Mouse (Mus musculus): ENCODE results near the gene Sfrp5.

The Sfrp5 gene

DNA sequence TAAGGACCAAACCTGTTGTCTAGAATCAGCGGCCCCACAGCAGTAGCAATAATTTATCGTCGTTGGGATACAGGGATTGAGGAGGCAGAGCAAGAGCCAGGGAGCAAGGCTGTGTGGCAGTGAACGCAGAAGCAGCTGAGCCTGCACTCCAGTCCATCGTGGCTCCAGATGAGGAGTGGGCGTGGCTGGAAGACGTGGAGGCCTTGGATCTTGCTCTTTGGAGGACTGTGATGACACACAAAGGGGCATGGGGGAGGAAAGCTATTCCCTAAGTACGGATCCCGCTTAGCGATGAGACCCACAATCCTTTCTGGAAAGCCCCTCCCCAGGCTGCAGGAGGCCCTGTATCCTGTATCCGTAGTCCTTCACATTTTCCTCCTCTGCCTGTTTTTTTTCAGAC lies 4.0 kb downstream of the Sfrp5 start:
- no peak for DNase-seq (ENCODE audit: low spot score in 2 of 2)

DNA sequence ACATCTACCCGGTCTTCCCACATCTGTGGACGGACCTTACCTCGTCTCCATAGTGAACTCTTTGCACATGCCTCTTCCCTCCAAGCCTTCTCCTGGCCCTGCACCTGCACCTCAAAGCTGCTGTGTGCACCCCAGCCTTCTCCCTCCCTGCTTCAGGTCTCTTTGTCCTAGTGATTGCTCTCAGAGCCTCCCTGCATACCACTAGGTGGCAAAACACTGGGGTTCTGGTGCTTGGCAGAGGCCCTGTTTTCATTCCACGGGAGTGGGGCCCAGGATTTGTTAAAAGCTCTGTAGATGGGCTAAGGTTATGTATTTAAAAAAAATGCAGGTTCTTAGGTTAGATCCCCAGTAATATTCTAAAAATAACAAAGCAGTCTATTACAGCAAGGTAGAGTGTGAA lies 5.0 kb downstream of the Sfrp5 start:
- DNase-seq (ENCODE audit: low spot score in 2 of 2), result no peak

DNA sequence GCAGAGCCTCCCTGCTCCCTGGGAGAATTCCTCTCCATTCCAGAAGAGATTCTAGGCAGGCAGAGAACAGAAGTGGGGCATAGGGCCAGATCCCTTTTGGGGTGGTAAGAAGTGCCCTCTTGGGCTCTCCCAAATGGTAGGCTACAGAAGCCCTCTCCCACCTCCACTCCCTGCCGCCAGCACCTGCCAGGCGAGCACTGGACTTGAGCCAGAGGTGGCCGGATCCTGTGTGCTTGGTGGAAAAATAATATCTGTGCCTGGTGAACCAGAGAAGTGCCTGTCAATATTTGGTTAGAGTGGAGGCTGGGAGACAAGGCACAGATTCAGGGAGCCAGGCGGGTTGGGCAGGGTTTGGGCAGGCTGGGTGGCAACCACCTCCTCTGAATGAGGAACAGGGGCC lies 5.7 kb downstream of the Sfrp5 start:
- no peak for DNase-seq (ENCODE audit: low spot score in 2 of 2)

GRCm38 (mm10) chr19:42193311-42193710 lies 8.7 kb downstream of the Sfrp5 start:
- no peak for DNase-seq (ENCODE audit: low spot score in 2 of 2)

GRCm38 (mm10) chr19:42190494-42190893 lies 11.6 kb downstream of the Sfrp5 start:
- peak; percentile 44 to 48 for DNase-seq (ENCODE audit: low spot score in 2 of 2)

GRCm38 (mm10) chr19:42189735-42190134 lies 12.3 kb downstream of the Sfrp5 start:
- DNase-seq (ENCODE audit: low spot score in 2 of 2), result no peak

- DNase-seq (ENCODE audit: low spot score in 2 of 2), result no peak
These were observed 19.4 kb downstream of the Sfrp5 start for GRCm38 (mm10) chr19:42182673-42183072.

DNA sequence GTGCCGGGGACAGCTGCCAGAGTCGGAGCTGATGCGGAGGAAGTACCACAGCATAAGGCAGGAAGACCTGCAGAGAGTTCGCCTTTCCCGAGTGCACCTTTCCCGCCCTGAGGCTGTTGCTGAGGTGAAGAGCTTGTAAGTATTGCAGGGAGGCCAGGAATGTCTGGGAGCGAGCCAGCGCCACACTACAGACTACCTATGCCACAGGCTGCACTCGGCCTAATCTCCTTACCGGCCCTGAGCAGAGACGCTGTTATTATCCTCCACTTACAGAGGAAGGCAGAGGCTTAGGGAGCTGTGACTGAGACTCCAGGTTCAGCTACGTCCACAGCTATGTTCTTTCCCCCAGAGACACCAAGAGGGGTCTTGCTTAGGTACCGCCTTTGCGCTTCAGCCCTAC lies 22.7 kb downstream of the Sfrp5 start:
- DNase-seq (ENCODE audit: low spot score in 2 of 2), result no peak

DNA sequence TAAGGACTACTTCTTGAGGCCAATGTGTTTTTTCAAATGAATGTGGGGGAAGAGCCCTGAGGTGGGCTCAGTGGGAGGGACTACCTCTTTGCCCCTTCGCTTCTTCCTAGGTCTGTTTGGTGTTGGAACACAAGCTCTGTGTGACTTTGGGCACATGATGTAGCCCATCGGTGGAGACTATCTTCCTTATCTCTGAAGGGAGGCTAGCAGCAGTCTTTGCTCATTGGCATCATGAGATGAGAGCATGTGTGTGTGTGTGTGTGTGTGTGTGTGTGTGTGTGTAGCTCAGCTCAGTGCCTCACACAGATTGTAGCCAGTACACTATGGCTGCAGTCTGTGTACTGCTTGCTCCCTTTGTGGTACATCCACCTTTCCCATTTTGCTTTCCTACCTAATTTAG lies 24.6 kb downstream of the Sfrp5 start:
- DNase-seq (ENCODE audit: low spot score in 2 of 2), result no peak

DNA sequence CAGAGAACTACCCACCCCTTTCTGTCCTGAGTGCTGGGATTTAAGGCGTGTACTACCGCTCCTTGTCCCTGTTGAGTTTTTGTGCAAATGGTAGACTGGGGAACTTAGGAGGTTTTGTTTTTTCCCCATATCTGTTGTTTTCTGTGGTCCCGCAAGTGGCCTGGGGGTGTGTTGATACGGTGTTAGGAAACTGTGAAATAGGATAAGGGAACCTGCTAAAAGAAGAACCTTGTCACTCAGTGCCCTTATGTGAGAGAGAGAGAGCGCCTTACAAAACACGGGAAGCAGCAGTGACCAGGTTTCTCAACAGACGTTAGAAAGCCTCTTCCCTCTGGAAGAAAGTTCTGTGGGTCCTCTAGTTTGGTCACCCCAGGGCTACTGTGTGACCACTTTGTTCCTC lies 25.2 kb downstream of the Sfrp5 start:
- DNase-seq (ENCODE audit: low spot score in 2 of 2), result no peak

DNA sequence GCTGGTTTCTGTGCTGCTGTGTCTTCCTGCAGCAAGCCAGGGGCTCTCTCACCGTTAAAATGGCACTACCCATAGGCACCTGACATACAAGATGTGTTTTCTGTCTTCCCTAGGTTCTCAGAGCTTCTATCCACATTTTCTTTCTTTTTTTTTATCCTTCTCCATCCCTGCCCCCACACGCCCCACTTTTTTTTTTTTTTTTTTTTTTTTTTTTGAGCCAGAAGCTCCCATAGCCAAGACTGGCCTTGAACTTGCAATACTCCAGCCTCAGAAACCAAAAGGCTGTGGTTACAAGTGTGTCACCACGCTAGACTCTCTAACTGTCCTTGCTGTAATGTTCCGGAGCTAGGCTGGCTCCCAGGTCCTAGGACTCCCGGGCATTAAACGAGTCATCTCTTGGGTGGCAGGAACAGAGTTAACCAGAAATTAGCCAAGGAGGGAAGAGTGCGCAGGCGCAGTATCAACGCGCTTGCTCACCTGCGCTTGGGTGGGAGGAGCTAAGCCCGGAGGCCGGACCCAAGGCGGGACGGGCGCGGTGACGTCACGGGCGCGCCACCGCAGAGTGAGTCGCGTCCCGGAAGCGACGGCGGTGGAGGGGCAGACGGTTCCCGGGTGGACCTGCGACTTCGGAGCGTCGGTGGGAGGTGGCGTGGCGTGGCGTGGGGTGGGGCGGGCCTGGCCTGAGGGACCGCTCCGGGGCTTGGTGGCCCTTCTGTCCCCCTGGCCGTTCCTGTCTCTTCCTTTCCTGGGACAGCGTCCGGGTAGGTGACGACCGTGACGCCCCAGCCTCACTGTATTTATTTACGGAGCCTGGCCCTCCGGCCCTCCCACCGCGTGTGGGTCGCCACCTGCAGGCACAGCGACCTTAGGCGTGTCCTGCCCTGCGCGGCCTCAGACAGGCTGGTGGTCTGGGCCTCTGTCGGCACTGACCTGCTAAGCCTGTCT lies 31.8 kb downstream of the Sfrp5 start:
- peak; percentile 75 to 89 for DNase-seq (ENCODE audit: low spot score in 2 of 2)

- DNase-seq (ENCODE audit: low spot score in 2 of 2), result peak in 1 of 2 experiments; percentile 22
These were observed 32.6 kb downstream of the Sfrp5 start for GRCm38 (mm10) chr19:42169322-42169975.

DNA sequence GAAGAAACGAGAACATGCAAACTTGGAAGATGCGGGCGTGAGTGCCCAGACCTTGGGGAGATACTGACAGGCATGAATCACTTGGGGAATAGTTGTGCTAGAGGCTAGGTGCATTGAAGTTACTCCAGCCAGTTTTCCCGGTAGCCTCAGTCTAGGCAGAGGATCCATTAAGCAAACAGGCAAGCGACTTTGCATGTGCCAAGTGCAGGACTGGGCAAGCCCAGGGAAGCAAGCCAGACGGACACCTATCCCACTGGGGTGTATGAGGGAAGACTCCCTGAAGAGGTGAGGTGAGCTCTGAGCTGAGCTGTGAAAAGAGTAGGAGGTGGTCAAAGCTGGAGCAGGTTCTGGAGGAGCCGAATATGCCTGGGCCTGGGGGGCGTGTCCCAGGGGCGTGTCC lies 34.6 kb downstream of the Sfrp5 start:
- DNase-seq (ENCODE audit: low spot score in 2 of 2), result no peak

DNA sequence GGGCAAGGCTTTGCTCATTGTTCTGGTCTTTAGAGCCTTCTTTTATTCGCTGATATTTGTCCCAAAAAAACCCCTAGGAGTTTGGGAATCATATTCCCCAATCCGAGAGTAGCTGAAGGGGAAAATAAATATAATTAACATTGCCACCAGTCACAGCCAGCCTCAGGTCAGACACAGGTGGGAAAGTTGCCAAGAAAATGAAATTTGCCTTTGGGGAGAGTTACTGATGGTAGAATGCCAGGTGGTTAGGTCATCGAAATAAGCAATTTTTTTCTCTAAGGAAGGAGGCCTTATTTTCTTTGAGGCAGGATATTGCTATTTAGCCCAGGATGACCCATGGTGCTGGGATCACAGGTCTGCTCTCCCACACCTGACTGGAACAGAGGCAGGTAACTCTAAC lies 35.3 kb downstream of the Sfrp5 start:
- DNase-seq (ENCODE audit: low spot score in 2 of 2), result no peak

DNA sequence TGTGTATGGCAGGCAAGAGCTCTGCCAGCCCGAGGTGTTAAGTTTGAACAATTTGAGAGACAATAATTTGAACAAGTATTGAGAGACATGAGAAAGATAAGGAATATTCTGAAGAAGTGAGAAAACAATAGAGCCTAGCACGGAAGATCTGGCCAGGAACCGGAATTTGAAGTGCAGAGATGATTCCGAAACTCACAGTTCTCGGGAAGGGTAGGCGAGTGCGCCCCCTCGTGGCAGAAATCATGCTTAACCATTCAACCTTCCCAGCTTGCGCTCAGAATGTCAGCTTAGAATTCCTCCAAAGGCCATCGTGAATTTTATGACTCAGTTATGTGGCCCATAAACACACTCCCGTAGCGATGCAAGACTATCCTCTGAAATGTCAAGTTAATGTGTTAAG lies 35.9 kb downstream of the Sfrp5 start:
- peak; percentile 83 to 86 for DNase-seq (ENCODE audit: low spot score in 2 of 2)

GRCm38 (mm10) chr19:42164188-42164587 lies 37.9 kb downstream of the Sfrp5 start:
- no peak for DNase-seq (ENCODE audit: low spot score in 2 of 2)

DNA sequence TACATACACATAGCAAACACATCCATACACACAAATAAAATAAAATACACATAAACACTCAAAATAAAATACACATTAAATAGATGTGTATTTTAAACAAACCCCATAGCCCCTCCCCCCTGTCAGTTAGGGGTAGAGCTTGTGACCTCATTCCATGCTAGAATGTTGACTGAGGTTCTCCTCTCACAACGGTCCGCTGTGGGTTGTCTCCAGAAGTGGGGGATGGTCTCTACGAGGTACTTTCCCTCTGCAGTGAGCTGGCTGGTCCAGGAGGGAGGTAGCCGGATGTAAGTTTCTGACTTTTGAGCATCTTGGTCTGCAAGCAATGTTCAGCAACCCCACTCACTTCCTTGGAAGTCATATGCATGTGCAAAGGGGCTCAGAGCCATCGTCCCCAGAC lies 38.3 kb downstream of the Sfrp5 start, which contains the start of gene Zfyve27:
Gene Zfyve27 (plus strand): TSS at position 188 of the 400 bp plus-strand sequence.
- no peak for DNase-seq (ENCODE audit: low spot score in 2 of 2)

- DNase-seq (ENCODE audit: low spot score in 2 of 2), result no peak
These were observed 43.6 kb downstream of the Sfrp5 start for GRCm38 (mm10) chr19:42158246-42159017.

DNA sequence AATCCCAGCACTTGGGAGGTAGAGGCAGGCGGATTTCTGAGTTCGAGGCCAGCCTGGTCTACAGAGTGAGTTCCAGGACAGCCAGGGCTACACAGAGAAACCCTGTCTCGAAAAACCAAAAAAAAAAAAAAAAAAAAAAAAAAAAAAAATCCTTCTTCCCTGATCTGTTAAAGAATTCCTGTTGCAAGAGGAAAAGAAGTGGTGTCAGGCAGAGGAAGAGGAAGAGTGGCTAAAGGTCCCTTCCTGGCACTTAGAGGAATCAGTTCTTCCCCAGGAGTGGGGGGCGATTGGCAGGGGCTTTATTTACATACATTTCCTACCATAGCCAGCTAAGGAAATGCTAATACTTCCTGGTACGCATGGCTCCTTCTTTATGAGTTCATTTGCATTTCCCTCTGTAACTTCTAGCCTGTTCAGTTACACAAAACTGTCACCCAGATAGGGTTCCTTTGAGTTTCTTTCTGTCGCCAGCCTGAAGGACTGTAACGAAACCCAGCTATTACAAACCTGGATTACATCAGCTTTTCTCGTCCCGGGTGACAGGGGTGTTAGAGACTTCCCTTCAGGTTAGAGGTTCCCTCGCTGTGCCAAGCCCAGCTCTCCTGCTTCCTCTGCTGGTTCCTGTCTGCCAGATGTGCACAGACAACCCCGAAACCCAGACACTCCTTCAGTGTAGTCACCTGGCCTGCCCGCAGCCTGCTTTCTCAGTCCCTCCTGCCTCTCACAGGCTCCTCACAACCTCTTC lies 44.4 kb downstream of the Sfrp5 start:
- no peak for DNase-seq (ENCODE audit: low spot score in 2 of 2)

- peak; percentile 81 to 84 for DNase-seq (ENCODE audit: low spot score in 2 of 2)
These were observed 50.1 kb downstream of the Sfrp5 start for GRCm38 (mm10) chr19:42151990-42152389.

DNA sequence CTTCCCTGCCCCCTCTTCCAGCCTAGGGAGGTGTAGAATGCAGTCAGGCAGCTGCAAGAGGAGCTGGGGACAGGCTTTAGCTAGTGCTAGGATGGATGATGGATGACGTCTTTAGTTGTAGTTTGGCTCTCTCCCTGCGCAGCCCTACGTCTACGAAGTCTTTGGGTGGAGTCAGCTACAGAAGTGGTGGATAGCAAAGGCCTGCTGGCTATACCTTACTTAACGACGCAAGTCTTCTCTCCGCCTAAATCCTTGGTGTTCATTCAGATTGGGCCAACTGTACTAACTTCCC lies 53.5 kb downstream of the Sfrp5 start:
- DNase-seq (ENCODE audit: low spot score in 2 of 2), result no peak
